Mouse (Mus musculus) stomach, embryonic 15.5 days (tissue): ENCODE measurements at regions not wholly inside any gene's neighbourhood (a gene's known extent, or its start where the extent isn't known, plus 50 kb on each side); places are given as distances from the start of the nearest gene placed in this dataset.

Experiments used
- ATAC-seq: fragments of 200-750 bp; cut with Nextera tagmentation; 2 replicates; pipeline ENCODE4 v1.8.0; 2017; ENCODE audit warnings: low read depth, moderate number of reproducible peaks, moderate TSS enrichment; ENCODE audit not compliant: insufficient read depth, low FRiP score
- H3K27ac ChIP-seq: fragments of 300-500 bp; sonication (generic); 2 replicates; pipeline ENCODE4 v1.5.1; 2015; ENCODE audit warnings: mild to moderate bottlenecking, inconsistent platforms
- H3K27me3 ChIP-seq: fragments of 300-500 bp; sonication (generic); replicated peaks from 2 replicates; pipeline ENCODE4 v1.6.1; 2015; ENCODE audit warnings: inconsistent platforms
- H3K36me3 ChIP-seq: fragments of 300-500 bp; sonication (generic); 2 replicates; pipeline ENCODE4 v1.6.1; 2015; ENCODE audit warnings: inconsistent platforms
- H3K4me1 ChIP-seq: fragments of 300-500 bp; sonication (generic); 2 replicates; pipeline ENCODE4 v1.6.1; 2015; ENCODE audit warnings: inconsistent platforms
- H3K4me2 ChIP-seq: fragments of 300-500 bp; sonication (generic); 2 replicates; pipeline ENCODE4 v1.6.1; 2015; ENCODE audit warnings: mild to moderate bottlenecking, inconsistent platforms
- H3K4me3 ChIP-seq: fragments of 300-500 bp; sonication (generic); replicated peaks from 2 replicates; pipeline ENCODE4 v1.5.1; 2015; ENCODE audit warnings: inconsistent platforms
- H3K9ac ChIP-seq: fragments of 300-500 bp; sonication (generic); 2 replicates; pipeline ENCODE4 v1.6.1; 2015; ENCODE audit warnings: inconsistent platforms
- H3K9me3 ChIP-seq: fragments of 300-500 bp; sonication (generic); 2 replicates; pipeline ENCODE4 v1.6.1; 2016; ENCODE audit warnings: inconsistent platforms
- WGBS: fragments of 180-500 bp; shearing (Covaris S2); methylation state at CpG from one replicate; pipeline ENCODE4 v1.1.7; 2015; 5-methylcytosine and 5-hydroxymethylcytosine counted together

DNA sequence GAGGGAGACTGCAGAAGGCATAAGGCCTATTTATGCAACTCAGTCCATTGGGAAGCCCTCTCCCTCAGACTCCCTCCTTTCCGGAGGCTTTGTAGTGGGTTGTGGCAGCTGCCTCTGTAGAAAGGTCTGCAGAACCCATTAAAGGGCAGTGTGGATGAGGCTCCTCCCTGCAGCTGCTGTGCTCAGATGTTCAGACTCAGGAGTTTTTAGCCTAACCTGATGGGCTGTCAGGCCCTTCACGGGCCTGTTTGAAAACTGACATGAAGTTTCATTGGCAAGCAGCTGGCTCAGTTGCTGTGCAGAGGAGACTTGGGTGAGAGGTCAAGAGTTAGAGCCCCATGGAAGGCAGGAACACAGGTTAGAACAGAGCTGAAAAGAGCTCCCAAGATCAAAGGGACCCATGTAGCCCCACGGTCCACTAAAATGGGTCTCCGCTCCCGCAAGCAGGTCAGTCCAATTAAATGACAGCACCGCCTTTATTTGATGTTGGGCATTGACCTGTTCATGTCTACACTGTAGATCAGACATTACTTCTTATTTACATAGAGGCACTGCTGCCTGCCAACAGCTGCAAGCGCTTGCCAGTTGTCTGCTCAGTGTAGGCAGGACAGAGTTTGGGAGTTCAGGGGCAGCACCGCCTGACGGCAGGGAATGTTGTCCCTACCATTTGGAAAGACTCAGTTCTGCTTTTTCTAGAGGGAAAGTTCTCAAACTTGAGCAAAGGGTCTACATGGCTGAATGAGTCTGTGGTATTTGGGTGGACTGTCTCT lies 53.8 kb upstream of the Usp46 start:
- Histone ChIP-seq H3K36me3 (no peaks in the 10 kb centered on the region), H3K4me3 (no peak overlapping the region), H3K27ac (no peak overlapping the region), H3K27me3 (no peaks in the 10 kb centered on the region), H3K9me3 (no peaks in the 10 kb centered on the region), H3K9ac (no peak overlapping the region), H3K4me1 (0 out of 2 replicates have a peak, but pooled peaks cover 6% of the 10 kb centered on the region), H3K4me2 (no peak overlapping the region)
- 65% methylated on average over 9 of the region's 9 CpGs for WGBS
- ATAC-seq: no peak

DNA sequence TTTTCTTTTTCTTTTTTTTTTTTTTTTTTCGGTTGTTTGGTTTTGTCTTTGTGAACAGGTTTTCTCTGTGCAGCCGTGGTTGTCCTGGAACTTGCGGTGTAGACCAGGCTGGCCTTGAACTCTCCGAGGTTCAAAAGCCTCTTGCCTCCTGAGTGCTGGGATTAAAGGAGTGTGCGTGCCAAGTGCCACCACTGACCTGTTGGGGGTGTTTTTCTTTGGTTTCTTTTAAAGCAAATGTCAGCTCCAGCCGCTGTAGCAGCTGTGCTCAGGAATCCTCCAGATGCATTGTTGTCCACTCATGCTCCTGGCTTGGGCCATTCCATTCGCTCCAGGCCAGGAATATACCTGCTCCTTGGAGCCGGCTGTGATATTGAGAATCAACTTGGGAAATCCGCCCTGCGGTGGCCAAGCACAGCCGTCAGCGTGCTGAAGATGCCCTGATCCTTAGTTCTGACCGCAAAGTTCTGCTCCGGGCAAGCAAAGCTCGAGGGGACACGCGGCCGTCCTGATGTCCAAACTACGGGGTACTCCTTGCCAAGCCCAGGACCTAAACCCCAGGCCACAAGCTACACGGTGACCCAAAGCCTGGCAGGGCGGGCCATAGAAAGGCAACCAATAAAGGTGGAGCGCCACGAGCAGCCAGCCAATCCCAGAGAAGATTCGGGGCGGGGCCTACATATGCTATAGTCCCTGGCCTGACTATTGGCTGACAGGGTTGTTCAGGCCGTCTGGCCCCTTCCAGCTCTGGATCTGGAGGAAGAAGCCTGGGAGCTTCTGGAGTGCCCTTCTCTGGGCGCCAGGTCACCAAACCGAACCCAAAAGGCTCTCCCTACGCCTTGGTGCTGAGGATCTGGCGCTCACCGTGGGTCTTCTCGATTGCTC lies 58.0 kb upstream of the Usp46 start:
- H3K4me1 ChIP-seq: 0 out of 2 replicates have a peak, but pooled peaks cover 6% of the 10 kb centered on the region
- no peaks in the 10 kb centered on the region for H3K36me3 ChIP-seq
- no peak overlapping the region for H3K27ac ChIP-seq
- H3K4me3 ChIP-seq: peak overlapping the region; percentile 31
- ATAC-seq: peak; percentile 89
- WGBS: 62% methylated on average over 32 of the region's 32 CpGs
- peak overlapping the region; percentile 40 for H3K4me2 ChIP-seq
- no peaks in the 10 kb centered on the region for H3K27me3 ChIP-seq
- no peaks in the 10 kb centered on the region for H3K9me3 ChIP-seq
- H3K9ac ChIP-seq: no peak overlapping the region

DNA sequence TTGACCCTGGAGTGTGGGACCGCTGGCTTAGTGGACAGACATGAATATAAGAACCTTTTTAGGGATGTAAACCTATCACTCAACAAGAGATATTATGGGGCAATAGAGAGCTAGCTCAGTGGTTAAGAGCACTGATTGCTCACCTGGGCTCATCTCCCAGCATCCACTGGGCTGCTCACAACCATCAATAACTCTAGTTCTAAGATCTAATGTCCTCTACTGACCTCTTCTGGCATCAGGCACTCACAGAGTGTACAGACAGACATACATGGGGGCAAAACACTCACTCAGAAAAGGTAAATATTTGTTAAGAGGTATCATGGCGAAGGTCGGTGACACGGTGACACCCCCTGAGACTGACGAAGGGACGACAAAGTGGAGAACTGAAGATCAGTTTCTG lies 59.3 kb upstream of the Usp46 start:
- Histone ChIP-seq H3K27me3 (no peaks in the 10 kb centered on the region), H3K27ac (no peak overlapping the region), H3K4me2 (no peak overlapping the region), H3K4me3 (no peak overlapping the region), H3K9me3 (no peaks in the 10 kb centered on the region), H3K9ac (no peak overlapping the region), H3K4me1 (no peaks in the 10 kb centered on the region; the same call in 1 of the 2 replicates), H3K36me3 (no peaks in the 10 kb centered on the region)
- 81% methylated on average over 6 of the region's 6 CpGs for WGBS
- ATAC-seq: no peak

DNA sequence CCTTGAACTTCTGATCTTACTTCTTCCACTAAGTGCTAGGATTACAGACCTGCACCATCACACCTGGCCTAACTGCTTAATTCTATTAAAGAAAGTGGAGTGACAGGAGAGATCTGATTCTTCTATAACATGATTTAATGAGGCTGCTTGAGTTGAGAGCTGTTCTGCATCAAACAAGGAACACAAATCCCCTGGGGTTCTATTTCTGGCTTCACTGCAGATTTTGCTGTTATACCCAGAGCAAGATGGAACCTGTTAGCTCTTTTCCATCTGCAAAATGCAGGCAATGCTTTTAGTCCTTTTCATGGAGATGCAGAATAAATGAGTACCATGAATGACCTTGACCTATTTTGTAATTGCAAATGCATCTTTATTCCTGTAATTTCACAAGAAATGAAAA lies 61.4 kb upstream of the Usp46 start:
- Histone ChIP-seq H3K4me1 (no peaks in the 10 kb centered on the region; the same call in 1 of the 2 replicates), H3K36me3 (no peaks in the 10 kb centered on the region), H3K4me3 (no peak overlapping the region), H3K4me2 (no peak overlapping the region), H3K27ac (no peak overlapping the region), H3K9me3 (no peaks in the 10 kb centered on the region), H3K9ac (no peak overlapping the region), H3K27me3 (no peaks in the 10 kb centered on the region)
- no peak for ATAC-seq

DNA sequence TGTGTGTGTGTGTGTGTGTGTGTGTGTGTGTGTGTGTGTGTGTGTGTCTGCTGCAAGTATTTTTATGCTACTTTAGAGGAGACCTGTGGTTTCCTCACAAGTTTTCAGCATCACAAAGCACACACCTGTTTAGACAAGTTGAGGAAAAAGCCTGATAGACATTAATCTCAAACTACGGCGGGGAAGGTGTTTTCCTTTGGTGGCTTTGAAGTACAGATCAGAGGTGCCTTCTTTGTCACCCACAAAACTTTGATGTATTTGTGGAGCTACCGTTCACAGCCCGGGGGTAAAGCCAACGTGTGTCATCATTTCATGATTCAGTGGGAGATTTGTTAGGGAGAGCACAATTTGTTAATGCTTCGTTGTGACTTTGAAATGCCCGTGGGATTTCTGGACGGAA lies 62.4 kb upstream of the Rasl11b start:
- H3K27ac ChIP-seq: no peak overlapping the region
- WGBS: 40% methylated on average over 8 of the region's 8 CpGs
- no peaks in the 10 kb centered on the region for H3K36me3 ChIP-seq
- H3K27me3 ChIP-seq: no peaks in the 10 kb centered on the region
- no peak overlapping the region for H3K4me2 ChIP-seq
- no peak overlapping the region for H3K4me3 ChIP-seq
- no peak overlapping the region for H3K9ac ChIP-seq
- no peak for ATAC-seq
- no peaks in the 10 kb centered on the region for H3K9me3 ChIP-seq
- no peaks in the 10 kb centered on the region; the same call in 1 of the 2 replicates for H3K4me1 ChIP-seq

DNA sequence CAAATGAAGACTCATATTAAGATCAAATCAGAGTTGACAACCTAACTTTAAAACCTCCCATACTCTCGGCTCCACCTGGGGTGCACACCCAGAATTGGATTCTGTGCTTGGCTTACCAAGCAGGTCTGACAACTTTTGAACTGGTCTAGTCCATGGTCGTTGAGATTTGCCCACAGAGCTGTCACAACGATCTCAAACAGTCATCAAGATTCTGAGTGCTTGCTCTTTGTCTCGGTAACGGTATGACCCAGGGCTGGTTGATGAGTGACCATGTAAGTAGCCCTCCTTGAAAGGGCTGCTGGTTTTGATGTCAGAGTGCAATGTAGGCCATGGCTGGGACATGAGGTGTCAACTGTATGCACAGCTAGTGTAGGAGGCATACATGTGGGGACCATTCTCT lies 58.7 kb upstream of the Rasl11b start:
- Histone ChIP-seq H3K4me2 (peak overlapping the region; percentile 26; the same call in 1 of the 2 replicates), H3K9me3 (no peaks in the 10 kb centered on the region), H3K4me1 (no peaks in the 10 kb centered on the region; the same call in 1 of the 2 replicates), H3K27ac (peak overlapping the region; percentile 60; the same call in 1 of the 2 replicates), H3K27me3 (no peaks in the 10 kb centered on the region), H3K4me3 (no peak overlapping the region), H3K36me3 (no peaks in the 10 kb centered on the region), H3K9ac (no peak overlapping the region)
- WGBS: 57% methylated on average over 5 of the region's 5 CpGs
- ATAC-seq: peak; percentile 63

DNA sequence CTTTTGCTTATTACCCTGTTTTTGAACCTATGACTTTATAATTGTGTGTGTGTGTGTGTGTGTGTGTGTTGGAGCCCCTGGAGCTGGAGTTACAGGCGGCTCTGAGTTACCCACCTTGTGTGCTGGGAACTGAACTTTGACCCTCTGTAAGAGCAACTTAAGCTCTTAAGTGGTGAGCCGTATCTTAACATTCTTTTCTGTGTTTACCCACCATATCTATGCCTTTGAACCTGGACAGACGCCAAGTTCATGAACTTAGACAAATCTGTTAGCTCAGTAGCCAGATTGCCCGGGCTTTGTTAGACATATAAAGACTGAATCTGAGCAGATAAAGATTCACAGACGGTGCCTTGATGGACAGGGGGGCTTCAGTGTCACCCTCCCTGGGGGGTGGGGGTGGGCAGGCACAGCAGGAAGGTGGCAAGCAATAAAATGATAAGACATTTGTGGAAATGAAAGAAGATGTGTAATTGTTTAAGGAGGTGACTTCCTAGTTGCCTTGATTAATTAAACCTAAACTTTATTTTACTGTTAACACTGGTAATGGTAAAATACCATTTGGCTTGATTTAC lies 58.1 kb upstream of the Rasl11b start:
- H3K4me2 ChIP-seq: 0 out of 2 replicates have a peak overlapping the region, but pooled peaks have one; percentile 26
- H3K4me3 ChIP-seq: no peak overlapping the region
- H3K27me3 ChIP-seq: no peaks in the 10 kb centered on the region
- H3K27ac ChIP-seq: no peak overlapping the region; the same call in 1 of the 2 replicates
- no peak overlapping the region for H3K9ac ChIP-seq
- WGBS: 26% methylated on average over 5 of the region's 5 CpGs
- ATAC-seq: peak; percentile 81
- no peaks in the 10 kb centered on the region for H3K9me3 ChIP-seq
- no peaks in the 10 kb centered on the region; the same call in 1 of the 2 replicates for H3K4me1 ChIP-seq
- H3K36me3 ChIP-seq: no peaks in the 10 kb centered on the region

DNA sequence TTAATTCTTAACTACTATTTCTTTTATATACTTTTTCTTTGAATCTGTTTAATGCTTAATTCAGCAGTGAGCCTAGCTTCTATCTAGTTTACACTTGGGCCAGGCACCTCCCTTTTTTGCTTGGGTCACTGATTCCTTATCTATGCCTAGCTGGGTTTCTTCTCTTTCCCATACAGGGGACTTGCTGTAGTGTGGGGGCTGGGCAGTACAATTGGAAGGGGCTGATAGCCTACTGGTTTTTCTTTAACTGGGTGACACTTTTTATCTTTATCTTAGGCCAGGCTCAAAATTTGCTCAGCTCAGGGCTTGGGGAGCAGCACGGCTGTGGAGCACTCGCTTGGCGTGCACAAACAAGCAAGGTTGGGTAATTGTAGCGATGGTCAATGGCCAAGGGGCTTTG lies 51.1 kb upstream of the Rasl11b start:
- Histone ChIP-seq H3K27me3 (no peaks in the 10 kb centered on the region), H3K4me1 (no peaks in the 10 kb centered on the region), H3K4me2 (no peak overlapping the region), H3K36me3 (no peaks in the 10 kb centered on the region), H3K4me3 (no peak overlapping the region), H3K9ac (no peak overlapping the region), H3K27ac (no peak overlapping the region), H3K9me3 (no peaks in the 10 kb centered on the region)
- ATAC-seq: peak; percentile 52; the same call in 1 of the 2 replicates
- 70% methylated on average over 4 of the region's 4 CpGs for WGBS

DNA sequence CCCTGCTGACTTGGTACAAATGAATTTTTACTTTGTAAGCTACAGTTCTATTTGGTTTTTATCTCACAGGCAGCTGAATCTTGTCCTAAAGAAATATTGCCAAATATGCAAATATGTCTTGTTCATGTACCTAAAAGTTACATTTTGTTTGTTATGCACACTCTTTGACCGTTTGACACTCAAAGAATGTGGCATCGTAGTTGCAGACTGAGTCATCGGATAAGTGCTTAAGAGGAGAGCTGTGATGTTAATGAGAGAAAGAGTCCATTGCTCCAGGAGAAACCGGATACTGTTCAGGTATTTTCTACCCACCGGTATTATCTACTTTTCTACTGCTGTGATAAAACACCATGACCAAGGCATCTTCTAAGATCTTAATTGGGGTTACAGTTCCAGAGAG lies 50.3 kb upstream of the Rasl11b start:
- Histone ChIP-seq H3K9me3 (no peaks in the 10 kb centered on the region), H3K36me3 (no peaks in the 10 kb centered on the region), H3K9ac (no peak overlapping the region), H3K4me3 (no peak overlapping the region), H3K4me1 (no peaks in the 10 kb centered on the region), H3K27ac (no peak overlapping the region), H3K4me2 (no peak overlapping the region), H3K27me3 (no peaks in the 10 kb centered on the region)
- no peak for ATAC-seq
- 61% methylated on average over 5 of the region's 5 CpGs for WGBS
